Mouse (Mus musculus) granulocyte monocyte progenitor cell, adult 5-6 weeks (primary cell): ENCODE results near the gene Adgrv1. TPM values are rescaled to one million over a fixed set of nuclear protein-coding genes. Genes with fewer than 3 reads are reported as not detected.
"Not testable (repeated sequence)": the region's sequence is repeated elsewhere in the genome, so short reads cannot be mapped to it uniquely, and the experiment has no call there.

Experiments used
- ATAC-seq: replicated peaks from 2 replicates; pipeline ENCODE4 v1.8.0; 2016; ENCODE audit warnings: mild to moderate bottlenecking, moderate TSS enrichment, inconsistent platforms; ENCODE audit not compliant: poor library complexity, severe bottlenecking
- total RNA-seq, 2 experiments: library from RNA; stranded (forward) in 1 of 2; stranded (reverse) in 1 of 2; fragments of 200-712, 200-1000 nt in 1 of 2; fragments of >200 nt in 1 of 2; fragmentation: Nextera tagmentation in 1 of 2; gene quantifications; 2 replicates each; pipeline ENCODE4 v1.2.3; 2014 to 2017

Adgrv1 gene
- total RNA-seq, 2 experiments from 2014 or later = not detected

DNA sequence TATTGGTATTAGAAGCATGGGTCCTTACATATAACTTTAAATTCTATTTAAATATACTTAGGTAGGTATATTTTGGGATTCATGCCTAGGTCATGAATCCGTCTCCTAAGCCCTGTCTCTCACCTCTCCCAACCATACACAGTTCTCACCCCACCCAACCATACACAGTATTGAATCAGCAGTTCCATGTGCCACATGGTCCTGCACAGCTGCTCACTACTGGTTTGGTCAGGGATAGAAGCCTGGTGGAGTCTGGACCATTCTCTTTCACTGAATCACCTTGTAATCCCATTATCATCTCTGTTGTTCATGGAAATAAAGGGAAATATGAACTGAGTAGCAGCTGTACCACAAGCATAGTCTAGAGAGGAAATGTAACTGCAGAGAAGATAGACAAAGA lies 359.1 kb downstream of the Adgrv1 start:
- no peak for ATAC-seq

DNA sequence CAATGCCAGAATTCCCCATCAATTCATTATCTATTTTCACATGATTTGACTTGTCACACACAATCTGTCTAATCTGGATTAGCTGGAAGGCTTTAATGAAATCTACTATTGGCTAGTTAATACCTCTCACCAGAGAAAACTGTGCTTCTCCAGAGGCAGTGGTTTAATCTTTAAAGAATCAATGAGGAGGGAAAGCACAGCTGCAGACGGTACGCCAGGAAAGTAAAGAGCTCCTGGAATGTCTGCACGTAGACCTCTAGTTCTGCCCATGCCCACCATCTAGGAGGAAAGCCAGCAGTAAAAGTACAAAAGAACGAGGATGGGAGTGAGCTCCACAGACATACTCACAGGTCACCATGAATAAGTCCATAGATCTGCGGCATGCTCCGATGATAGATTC lies 362.6 kb downstream of the Adgrv1 start:
- ATAC-seq = no peak

DNA sequence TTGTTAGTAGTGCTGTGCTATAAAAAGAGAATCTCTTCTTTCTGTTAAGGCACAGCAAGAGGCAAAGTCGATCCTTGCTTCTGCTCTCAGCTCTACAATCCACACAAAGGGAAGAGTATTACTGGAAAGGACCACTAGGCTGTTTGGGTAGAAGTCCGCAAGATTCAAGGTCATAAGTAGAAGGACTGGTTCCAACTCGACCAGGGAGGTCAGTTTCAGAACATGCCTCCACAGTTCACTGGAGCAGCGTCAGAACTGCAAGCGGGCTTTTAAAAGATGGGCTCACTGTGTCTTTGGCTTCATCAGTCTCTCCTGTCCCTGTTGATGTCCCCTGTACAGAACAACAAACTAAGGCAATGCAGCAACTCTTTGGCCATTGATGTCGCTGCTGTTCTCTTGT lies 363.9 kb downstream of the Adgrv1 start:
- ATAC-seq = no peak

DNA sequence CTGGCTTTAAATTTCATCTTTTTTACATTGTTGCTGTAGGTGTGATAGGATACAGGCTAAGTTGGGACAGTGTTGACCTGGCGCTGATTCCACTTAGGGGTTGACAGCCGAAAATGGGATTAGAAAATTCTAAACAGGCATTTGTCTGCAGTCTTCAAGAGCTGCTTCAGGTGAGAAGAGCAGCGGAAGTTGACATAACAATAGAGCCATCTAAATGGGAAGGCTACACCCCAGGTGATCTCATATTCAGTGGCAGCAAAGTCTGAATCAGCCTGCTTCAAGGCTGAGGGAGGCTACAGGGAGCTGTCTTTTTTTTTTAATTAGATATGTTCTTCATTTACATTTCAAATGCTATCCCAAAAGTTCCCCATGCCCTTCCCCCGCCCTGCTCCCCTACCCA lies 365.5 kb downstream of the Adgrv1 start:
- ATAC-seq = not testable (repeated sequence)

DNA sequence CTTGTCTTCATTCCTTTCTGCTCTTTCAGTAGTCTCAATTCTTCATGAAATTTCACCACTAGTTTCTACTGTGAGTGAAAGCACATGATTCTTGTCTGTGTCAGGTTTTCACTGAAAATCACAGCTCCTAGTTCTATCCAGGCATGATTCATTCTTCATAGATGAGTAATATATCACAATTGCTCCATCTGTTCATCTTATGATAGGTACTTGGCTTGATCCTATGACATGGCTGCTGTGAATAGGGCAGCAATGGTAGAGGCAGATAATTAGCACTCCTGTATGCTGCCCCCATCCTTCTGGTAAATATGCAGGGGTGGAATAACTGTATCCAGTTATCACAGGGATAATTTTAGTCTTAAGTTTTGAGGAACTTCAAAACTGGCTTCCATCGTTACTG lies 368.5 kb downstream of the Adgrv1 start:
- no peak for ATAC-seq

DNA sequence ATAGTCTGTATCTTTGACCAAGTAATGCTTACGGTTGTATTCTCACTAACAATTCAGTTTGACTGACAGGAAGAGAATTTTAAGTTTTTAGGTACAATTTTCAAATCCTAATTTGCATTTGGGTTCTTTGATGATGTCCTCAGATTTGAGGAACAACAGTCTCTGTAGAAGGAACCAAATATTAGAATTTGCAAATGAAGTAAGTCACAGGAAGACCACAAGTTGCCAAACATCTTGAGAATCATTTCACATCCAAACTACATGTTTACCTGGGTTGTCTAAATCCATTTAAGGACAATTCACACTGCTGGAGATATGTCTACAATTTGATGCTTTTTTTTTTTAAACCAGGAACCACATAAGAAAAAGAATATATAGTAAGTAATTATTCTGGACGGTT lies 391.8 kb downstream of the Adgrv1 start:
- peak; percentile 44 for ATAC-seq

GRCm38 (mm10) chr13:81239836-81240235 lies 393.1 kb downstream of the Adgrv1 start:
- no peak for ATAC-seq

GRCm38 (mm10) chr13:81239427-81239826 lies 393.5 kb downstream of the Adgrv1 start:
- peak; percentile 77 for ATAC-seq

DNA sequence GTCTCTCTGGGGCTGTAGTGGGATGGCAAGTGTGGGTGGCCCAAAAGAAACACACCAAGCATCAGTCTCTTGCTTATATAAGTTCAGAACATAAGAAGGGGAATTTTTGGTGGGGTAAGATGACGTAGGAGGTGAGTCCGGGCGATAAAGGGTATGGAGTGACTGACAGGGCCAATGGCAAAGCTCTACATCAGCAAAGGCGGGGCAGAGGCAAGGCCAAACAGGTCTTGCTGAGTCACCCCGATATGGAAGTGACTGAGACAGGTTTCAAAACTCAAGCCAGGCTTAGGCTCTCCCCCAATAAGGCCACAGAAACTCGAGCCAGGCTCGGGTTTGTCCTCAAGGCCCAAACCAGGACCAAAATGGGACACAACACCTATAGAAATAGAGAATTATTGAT lies 394.1 kb downstream of the Adgrv1 start:
- peak; percentile 19 for ATAC-seq

GRCm38 (mm10) chr13:81237947-81238346 lies 395.0 kb downstream of the Adgrv1 start:
- ATAC-seq = peak; percentile 29

- ATAC-seq = peak; percentile 17; the same call in 1 of the 2 replicates
Measured at GRCm38 (mm10) chr13:81236758-81237395, 396.1 kb downstream of the Adgrv1 start.

GRCm38 (mm10) chr13:81234031-81234430 lies 398.9 kb downstream of the Adgrv1 start:
- no peak for ATAC-seq

- peak; percentile 39 for ATAC-seq
Measured at GRCm38 (mm10) chr13:81232839-81233238, 400.1 kb downstream of the Adgrv1 start.

DNA sequence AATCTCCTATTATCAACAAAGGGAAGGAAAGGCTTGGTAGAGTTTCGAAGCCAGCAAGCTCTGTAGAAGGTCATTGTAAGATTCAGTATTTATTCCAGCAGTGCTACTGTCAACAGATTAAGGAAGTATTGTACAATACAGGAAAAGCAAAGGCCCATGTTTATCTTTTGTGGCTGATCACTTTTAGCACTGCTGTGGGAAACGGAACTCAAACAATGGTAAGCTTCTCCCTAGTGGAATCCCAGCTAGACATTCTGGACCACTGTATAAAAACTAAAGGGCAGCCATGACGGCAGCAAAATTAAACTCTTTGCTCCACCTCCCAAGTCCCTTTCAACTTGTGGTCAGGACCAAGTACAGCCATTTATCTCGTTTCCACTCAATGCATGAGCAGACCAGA lies 402.8 kb downstream of the Adgrv1 start:
- ATAC-seq = peak; percentile 89

- no peak for ATAC-seq
Measured at GRCm38 (mm10) chr13:81223768-81224167, 409.2 kb downstream of the Adgrv1 start.

- ATAC-seq = no peak
Measured at GRCm38 (mm10) chr13:81222377-81222776, 410.6 kb downstream of the Adgrv1 start.

GRCm38 (mm10) chr13:81211436-81211835 lies 421.5 kb downstream of the Adgrv1 start:
- no peak for ATAC-seq

DNA sequence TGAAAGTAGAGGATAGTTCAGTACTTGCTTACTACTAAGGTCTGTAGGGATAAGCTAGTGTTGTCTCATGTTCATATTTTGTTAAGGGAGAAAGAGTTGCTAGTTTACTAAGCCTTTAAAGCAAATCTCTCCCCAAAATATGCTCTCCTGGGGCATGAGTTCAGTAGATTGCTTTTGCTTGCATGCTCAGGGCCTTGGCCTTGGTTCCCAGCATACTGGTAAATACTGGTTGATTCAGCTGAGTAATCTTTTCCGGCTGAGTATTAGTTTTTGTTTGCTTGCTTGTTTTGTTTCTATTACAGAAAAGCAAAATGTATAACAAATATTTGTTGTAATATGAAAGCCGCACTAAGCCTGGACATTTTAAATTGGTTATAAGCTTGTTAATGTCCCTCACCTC lies 422.4 kb downstream of the Adgrv1 start:
- ATAC-seq = no peak

DNA sequence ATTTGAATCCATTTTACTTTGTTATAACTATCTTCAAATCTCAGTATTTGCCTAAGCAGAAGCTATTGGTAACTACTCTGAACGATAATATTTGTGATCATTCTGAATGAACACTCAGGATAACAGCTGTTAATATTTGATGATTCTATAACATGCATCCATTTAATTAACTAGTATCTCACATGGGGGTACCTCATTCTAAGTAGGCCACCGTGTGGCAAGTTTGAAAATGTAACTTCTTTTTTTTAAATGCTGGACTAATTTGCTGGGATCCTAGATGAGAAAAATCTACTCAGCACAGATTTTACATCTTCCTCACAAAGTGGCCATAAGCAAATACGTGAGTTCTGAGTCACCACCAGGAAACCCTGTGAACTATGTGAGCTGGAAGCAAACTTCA lies 423.1 kb downstream of the Adgrv1 start:
- ATAC-seq = no peak

GRCm38 (mm10) chr13:81208106-81208613 lies 424.8 kb downstream of the Adgrv1 start:
- ATAC-seq = no peak

DNA sequence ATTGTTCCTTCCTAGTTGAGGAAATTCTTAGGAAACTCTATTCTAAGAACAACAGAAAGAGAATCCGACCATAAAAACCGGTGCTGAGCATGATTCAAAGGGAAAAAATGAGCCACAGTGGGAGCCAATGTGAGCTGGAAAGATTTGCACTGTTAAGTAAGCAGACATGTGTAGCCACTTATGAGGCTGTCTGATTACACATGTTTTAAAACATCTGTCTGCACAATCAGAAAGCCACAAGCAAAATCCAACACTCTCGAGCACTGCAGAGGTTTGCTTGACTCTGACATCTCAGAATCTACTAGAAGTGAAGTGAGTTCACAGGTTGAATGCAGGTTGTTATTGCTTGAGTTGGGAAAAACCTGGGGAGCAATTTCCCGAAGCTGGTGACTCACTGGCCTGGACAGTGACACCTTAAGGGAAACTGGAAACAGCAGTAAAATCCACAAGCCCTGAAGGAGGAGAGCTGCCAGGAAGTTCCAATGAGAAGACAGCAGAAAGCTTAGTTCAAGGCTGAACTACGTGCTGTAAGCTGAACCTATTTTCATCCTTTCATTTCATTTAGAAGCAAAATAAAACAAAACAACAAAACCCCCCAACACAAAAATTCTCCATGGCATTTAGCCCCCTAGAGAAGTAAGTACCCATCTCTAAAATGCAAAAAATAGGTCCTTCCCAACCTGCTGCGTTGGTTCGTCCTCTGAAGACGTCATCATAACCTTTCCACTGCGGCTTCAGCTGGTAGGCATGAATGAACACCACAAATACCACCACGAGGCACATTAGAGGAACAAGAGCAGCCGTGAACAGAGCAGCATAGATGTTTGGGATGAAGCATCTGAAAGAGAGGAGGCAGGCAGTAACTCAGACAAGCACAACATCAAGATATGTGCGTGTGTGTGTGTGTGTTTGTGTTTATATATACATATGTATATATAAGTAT lies 450.7 kb downstream of the Adgrv1 start:
- no peak for ATAC-seq
